Mouse (Mus musculus) lung, embryonic 16.5 days (tissue): Measurements from ENCODE around the gene Chat. TPM values are rescaled to one million over a fixed set of nuclear protein-coding genes. Genes with fewer than 3 reads are reported as not detected.
"Not testable (repeated sequence)": the region's sequence is repeated elsewhere in the genome, so short reads cannot be mapped to it uniquely, and the experiment has no call there.

Experiments used
- ATAC-seq: fragments of 200-750 bp; cut with Nextera tagmentation; 2 replicates; pipeline ENCODE4 v1.8.0; 2017; ENCODE audit warnings: low read depth, mild to moderate bottlenecking, moderate library complexity
- H3K27ac ChIP-seq: fragments of 300-500 bp; sonication (generic); 2 replicates; pipeline ENCODE4 v1.5.1; 2014; ENCODE audit warnings: mild to moderate bottlenecking, control low read depth, low read length
- H3K27me3 ChIP-seq: fragments of 300-500 bp; sonication (generic); 2 replicates; pipeline ENCODE4 v1.6.1; 2014; ENCODE audit warnings: low read depth, low read length, mixed read lengths; ENCODE audit not compliant: control insufficient read depth, insufficient read depth
- H3K36me3 ChIP-seq: fragments of 300-500 bp; sonication (generic); 2 replicates; pipeline ENCODE4 v1.6.1; 2014; ENCODE audit warnings: low read length; ENCODE audit not compliant: control insufficient read depth, insufficient read depth
- H3K4me1 ChIP-seq: fragments of 300-500 bp; sonication (generic); replicated peaks from 2 replicates; pipeline ENCODE4 v1.6.1; 2014; ENCODE audit warnings: low read length, mixed read lengths; ENCODE audit not compliant: control insufficient read depth, insufficient read depth
- H3K4me2 ChIP-seq: fragments of 300-500 bp; sonication (generic); 2 replicates; pipeline ENCODE4 v1.6.1; 2014; ENCODE audit warnings: low read depth, low read length, control low read depth
- H3K4me3 ChIP-seq: fragments of 300-500 bp; sonication (generic); 2 replicates; pipeline ENCODE4 v1.5.1; 2014; ENCODE audit warnings: mild to moderate bottlenecking, low read length, control low read depth
- H3K9ac ChIP-seq: fragments of 300-500 bp; sonication (generic); 2 replicates; pipeline ENCODE4 v1.6.1; 2014; ENCODE audit warnings: low read length, control low read depth
- H3K9me3 ChIP-seq: fragments of 300-500 bp; sonication (generic); 2 replicates; pipeline ENCODE4 v1.6.1; 2016; ENCODE audit warnings: low read length; ENCODE audit not compliant: control insufficient read depth
- WGBS: fragments of 180-500 bp; shearing (Covaris S2); extraction: QIAGEN DNeasy Blood & Tissue Kit; methylation state at CpG from one replicate; pipeline ENCODE4 v1.1.7; 2014; 5-methylcytosine and 5-hydroxymethylcytosine counted together
- polyA plus RNA-seq: library from polyadenylated mRNA; unstranded; fragments of >200 nt; fragmentation: Nextera tagmentation; extraction: Ambion mirVana; gene quantifications from 2 replicates; pipeline ENCODE4 v1.2.1, GENCODE M21; 2015

The Chat gene
- polyA plus RNA-seq, 1 experiment from 2014 or later = 0.08 TPM

DNA sequence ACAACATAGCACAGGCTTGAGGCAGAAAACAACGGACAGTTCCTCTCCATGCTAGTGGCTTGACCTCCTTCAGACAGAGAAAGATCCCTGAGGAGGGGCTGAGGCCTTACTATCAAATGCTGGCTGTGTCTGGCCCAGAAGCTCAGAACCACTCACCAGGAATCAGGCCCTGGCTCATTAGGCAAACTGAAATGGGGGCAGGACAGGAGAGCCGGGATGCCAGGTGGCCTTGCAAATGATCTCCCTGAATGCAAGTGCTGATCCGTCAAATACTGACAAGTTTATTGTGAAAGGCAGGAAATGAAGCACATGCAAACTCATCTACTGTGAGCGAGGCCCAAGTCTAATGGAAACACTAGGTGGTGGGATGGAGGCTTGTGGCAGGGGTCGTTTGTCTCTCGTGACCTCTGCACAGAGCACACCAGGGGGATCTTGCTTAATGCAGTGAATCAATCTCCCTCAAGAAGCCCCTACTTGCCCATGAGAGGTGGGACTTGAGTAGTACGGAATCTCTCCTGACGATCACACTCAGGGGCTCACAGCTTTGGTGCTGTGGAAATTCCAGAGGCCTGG lies 36.7 kb downstream of the Chat start:
- Histone ChIP-seq H3K27ac (no peak overlapping the region), H3K4me1 (no peaks in the 10 kb centered on the region), H3K9me3 (no peaks in the 10 kb centered on the region), H3K4me3 (no peak overlapping the region), H3K36me3 (no peaks in the 10 kb centered on the region), H3K27me3 (no peaks in the 10 kb centered on the region), H3K4me2 (no peak overlapping the region), H3K9ac (no peak overlapping the region)
- ATAC-seq = no peak
- whole genome bisulfite sequencing = 26% methylated on average over 8 of the region's 8 CpGs

DNA sequence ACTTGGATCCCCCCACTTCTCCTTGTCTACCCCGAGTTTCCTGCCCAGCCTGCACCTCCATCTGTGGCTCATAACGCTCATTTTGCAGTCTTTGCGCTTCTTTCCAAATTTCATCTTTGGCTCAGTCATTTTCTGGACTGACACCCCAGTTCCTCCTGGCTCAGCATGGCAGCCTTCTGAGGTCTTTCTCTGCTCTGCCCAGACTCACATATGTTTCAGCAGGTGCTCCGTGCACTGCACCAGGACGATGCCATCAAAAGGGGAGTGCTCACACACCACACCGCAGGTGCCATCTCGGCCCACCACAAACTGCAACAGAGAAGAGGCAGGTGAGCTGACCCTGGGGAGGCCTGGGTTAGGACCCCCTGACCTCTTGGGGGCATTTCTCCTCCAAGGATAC lies 41.8 kb downstream of the Chat start:
- no peak overlapping the region for H3K27ac ChIP-seq
- H3K4me2 ChIP-seq = no peak overlapping the region
- no peak overlapping the region for H3K4me3 ChIP-seq
- no peaks in the 10 kb centered on the region for H3K36me3 ChIP-seq
- H3K9ac ChIP-seq = no peak overlapping the region
- 87% methylated on average over 7 of the region's 7 CpGs for WGBS
- ATAC-seq = no peak
- no peaks in the 10 kb centered on the region for H3K27me3 ChIP-seq
- no peaks in the 10 kb centered on the region for H3K4me1 ChIP-seq
- no peaks in the 10 kb centered on the region for H3K9me3 ChIP-seq

DNA sequence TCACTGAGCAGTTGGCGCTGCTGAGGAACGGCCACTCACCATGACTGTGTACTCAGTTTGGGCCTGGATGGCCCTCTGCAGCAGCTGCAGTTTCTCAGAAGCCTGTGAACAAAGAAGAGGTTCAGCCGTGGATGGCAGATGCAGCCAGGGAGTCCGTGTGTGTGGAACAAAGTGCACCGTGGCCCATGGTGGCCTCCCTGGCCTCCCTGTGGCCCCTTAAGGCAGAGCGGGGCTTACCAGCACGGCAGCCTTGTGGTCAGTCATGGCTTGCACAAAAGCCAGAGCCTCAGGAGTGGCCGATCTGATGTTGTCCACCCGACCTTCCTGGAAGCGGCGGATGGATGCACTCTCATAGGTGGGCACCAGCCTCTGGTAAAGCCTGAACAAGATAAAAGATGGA lies 47.0 kb downstream of the Chat start:
- Histone ChIP-seq H3K27me3 (no peaks in the 10 kb centered on the region), H3K4me1 (no peaks in the 10 kb centered on the region), H3K9me3 (peaks cover 4% of the 10 kb centered on the region), H3K36me3 (no peaks in the 10 kb centered on the region), H3K27ac (no peak overlapping the region), H3K4me3 (no peak overlapping the region), H3K4me2 (no peak overlapping the region), H3K9ac (no peak overlapping the region)
- no peak for ATAC-seq
- 68% methylated on average over 11 of the region's 11 CpGs for WGBS

DNA sequence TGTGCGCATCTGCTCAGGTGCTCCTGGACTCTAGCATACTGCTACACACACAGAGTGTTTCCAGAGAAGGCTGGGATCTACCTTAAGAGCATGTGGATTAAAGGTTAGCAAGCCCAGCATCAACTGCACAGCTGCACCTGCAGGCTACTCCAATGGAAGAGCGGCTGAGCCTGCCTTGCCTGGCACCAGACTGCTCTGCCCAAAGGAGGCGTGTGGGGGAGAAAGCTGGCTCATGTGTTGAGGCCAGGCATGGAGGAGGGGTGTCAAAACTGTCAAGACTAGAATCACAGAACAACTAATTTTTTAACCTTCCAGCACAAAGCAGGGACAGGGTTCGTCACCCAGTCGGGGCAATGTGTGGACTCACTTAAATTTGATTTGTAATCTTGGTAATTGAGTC lies 53.7 kb downstream of the Chat start:
- H3K36me3 ChIP-seq = no peaks in the 10 kb centered on the region
- H3K27ac ChIP-seq = no peak overlapping the region
- WGBS = 72% methylated on average over 5 of the region's 5 CpGs
- no peak overlapping the region for H3K9ac ChIP-seq
- no peak overlapping the region for H3K4me3 ChIP-seq
- ATAC-seq = no peak
- peaks cover under 1% of the 10 kb centered on the region for H3K9me3 ChIP-seq
- H3K4me2 ChIP-seq = no peak overlapping the region
- H3K4me1 ChIP-seq = no peaks in the 10 kb centered on the region
- H3K27me3 ChIP-seq = no peaks in the 10 kb centered on the region

DNA sequence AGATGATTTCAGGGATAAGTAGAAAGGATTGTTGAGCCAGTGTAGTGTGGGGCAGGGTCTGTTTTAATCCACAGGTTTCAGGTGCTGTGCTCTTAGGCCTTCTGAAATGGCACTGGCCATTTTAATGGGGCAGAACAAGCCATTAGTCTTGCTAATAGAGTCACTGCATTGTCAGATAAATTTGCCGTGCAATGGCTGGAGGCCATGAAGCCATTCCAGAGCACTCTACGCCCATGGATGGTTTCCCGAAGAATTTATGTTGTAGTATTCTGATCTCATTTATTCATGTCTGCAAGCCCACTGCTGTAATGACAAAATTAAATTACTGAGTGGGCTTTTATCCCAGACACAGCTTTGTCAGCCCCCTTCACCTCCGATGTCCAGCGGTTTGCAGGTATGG lies 55.7 kb downstream of the Chat start:
- no peak for ATAC-seq
- Histone ChIP-seq H3K27me3 (no peaks in the 10 kb centered on the region), H3K9ac (no peak overlapping the region), H3K9me3 (no peaks in the 10 kb centered on the region), H3K4me1 (no peaks in the 10 kb centered on the region), H3K4me3 (no peak overlapping the region), H3K27ac (no peak overlapping the region), H3K4me2 (no peak overlapping the region), H3K36me3 (no peaks in the 10 kb centered on the region)
- 92% methylated on average over 5 of the region's 5 CpGs for WGBS

DNA sequence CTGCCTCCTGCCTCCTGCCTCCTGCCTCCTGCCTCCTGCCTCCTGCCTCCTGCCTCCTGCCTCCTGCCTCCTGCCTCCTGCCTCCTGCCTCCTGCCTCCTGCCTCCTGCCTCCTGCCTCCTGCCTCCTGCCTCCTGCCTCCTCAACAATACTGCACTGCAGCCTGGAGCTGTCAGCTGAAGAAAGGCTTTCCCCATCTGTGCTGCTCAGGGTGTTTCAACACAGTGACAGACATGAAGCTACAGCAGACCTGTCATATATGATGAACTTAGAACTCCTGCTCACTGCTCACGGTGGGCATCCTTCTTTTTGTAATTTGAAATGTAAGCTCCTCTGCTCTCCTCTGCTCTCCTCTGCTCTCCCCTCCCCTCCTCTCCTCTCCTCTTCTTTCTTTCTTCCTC lies 60.4 kb downstream of the Chat start:
- not testable (repeated sequence) for H3K4me2 ChIP-seq

DNA sequence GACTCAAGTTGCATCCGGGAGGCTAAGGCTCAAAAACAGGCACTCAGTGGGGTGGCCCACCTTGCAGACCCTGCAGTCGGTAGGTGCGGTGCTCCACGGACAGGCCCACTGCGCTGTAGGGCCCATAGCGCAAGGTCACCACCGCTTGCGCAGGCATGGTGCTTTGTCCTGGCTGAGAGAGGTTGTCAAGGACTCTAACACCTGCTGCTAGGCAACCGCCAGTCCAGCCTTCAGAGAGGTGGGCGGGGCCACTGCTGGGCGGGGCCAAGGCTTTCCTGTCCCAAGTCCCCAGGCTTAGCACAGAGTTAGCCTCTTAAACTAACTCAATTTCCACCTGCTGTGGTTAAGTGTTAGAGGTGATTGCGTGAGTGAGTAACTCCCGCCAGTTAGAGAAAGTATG lies 77.6 kb downstream of the Chat start, which contains the start of gene 1700024G13Rik:
Gene 1700024G13Rik, minus strand, starts transcription at position 196 of the 400 bp plus-strand sequence.
- no peak within 1 kb of the TSS for H3K4me2 ChIP-seq
- 4% methylated on average over 13 of the region's 13 CpGs for WGBS
- ATAC-seq = peak; percentile 94

More for the DNA sequence above, 60.4 kb downstream of the Chat start:
- H3K9me3 ChIP-seq, H3K4me3 ChIP-seq, H3K27ac ChIP-seq, H3K27me3 ChIP-seq, H3K4me1 ChIP-seq, H3K9ac ChIP-seq, ATAC-seq, H3K36me3 ChIP-seq: not testable (repeated sequence)
- WGBS = 31% methylated on average over 1 of the region's 1 CpGs

DNA sequence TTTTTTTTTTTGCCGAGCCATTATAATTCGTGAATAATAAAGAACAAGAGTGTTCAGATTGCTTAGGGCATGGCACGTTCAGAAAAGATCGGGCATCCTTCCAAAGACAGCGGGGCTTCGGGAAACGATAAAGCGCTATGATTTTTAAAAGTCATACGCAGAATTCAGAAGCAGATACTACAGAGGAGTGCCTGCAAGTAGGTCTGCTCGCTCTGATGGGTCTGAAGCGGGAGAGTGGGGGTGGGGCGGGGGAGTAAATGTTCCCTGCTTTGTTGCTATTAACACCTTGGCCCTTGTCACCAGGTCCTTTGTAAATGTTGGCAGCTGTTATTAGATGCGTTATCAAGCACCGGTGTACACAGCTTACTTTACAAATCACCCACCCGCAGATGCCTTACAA lies 84.2 kb downstream of the Chat start:
- H3K4me3 ChIP-seq = no peak overlapping the region
- WGBS = 31% methylated on average over 15 of the region's 15 CpGs
- no peak for ATAC-seq

More for the DNA sequence above, 77.6 kb downstream of the Chat start, which contains the start of gene 1700024G13Rik:
- Histone ChIP-seq H3K27ac (no peak within 1 kb of the TSS), H3K4me3 (no peak within 1 kb of the TSS), H3K9ac (no peak within 1 kb of the TSS), H3K36me3 (no peaks in the 10 kb centered on the region), H3K9me3 (no peaks in the 10 kb centered on the region), H3K4me1 (no peaks in the 10 kb centered on the region), H3K27me3 (no peaks in the 10 kb centered on the region)

DNA sequence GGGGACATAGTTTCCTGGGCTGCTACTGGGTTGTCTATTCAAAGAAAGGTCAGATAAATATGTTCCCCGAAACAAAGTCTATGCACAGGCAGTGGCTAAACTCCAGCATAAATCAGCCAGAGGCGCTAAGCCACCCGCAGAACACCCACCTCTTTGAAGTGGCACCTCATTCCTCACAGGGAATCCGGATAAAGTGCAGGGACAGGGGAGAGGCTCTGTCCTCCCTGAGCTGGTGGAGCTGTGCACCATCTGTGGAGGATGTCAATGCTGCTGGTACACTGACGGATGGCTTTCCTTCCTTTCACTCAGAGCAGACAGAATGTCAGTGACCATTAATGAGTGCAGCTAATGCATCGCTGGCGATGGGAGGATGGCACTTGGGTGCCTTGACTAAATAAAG lies 84.7 kb downstream of the Chat start:
- H3K27ac ChIP-seq = no peak overlapping the region
- no peaks in the 10 kb centered on the region for H3K9me3 ChIP-seq
- H3K4me2 ChIP-seq = no peak overlapping the region
- no peak for ATAC-seq
- H3K36me3 ChIP-seq = no peaks in the 10 kb centered on the region
- 24% methylated on average over 7 of the region's 7 CpGs for WGBS
- H3K4me1 ChIP-seq = no peaks in the 10 kb centered on the region
- H3K27me3 ChIP-seq = peaks cover 20% of the 10 kb centered on the region
- H3K9ac ChIP-seq = no peak overlapping the region
- H3K4me3 ChIP-seq = no peak overlapping the region

More for the DNA sequence above, 84.2 kb downstream of the Chat start:
- Histone ChIP-seq H3K4me1 (no peaks in the 10 kb centered on the region), H3K9me3 (no peaks in the 10 kb centered on the region), H3K27ac (no peak overlapping the region), H3K4me2 (no peak overlapping the region), H3K27me3 (peaks cover 20% of the 10 kb centered on the region), H3K9ac (no peak overlapping the region), H3K36me3 (no peaks in the 10 kb centered on the region)

DNA sequence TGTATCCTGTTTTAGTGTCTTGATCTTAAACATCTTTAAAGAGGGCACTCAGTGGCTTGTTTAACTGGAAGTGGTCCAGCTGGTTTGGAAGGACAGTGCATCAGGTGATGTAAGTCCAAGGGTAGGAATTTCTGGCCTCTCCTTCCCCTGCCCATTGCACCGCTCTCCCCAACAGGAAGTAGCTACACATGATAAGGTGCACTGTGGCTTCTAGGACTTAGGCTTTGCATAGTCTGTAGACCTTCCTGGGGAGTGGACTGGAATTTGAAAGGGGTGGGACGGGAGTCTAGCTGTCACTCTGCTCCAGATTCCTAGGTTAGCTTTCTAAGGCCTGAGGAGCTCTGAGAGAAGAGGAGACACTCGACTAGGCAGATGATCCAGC lies 85.7 kb downstream of the Chat start:
- Histone ChIP-seq H3K27ac (no peak overlapping the region), H3K9me3 (no peaks in the 10 kb centered on the region), H3K4me1 (no peaks in the 10 kb centered on the region), H3K9ac (no peak overlapping the region), H3K36me3 (no peaks in the 10 kb centered on the region), H3K4me3 (no peak overlapping the region), H3K4me2 (no peak overlapping the region), H3K27me3 (peaks cover 20% of the 10 kb centered on the region)
- no peak for ATAC-seq
- WGBS = 31% methylated on average over 3 of the region's 3 CpGs
